Mouse (Mus musculus): ENCODE results near the gene Jarid2.
"Not testable (repeated sequence)": the region's sequence is repeated elsewhere in the genome, so short reads cannot be mapped to it uniquely, and the experiment has no call there.

Gene Jarid2

DNA sequence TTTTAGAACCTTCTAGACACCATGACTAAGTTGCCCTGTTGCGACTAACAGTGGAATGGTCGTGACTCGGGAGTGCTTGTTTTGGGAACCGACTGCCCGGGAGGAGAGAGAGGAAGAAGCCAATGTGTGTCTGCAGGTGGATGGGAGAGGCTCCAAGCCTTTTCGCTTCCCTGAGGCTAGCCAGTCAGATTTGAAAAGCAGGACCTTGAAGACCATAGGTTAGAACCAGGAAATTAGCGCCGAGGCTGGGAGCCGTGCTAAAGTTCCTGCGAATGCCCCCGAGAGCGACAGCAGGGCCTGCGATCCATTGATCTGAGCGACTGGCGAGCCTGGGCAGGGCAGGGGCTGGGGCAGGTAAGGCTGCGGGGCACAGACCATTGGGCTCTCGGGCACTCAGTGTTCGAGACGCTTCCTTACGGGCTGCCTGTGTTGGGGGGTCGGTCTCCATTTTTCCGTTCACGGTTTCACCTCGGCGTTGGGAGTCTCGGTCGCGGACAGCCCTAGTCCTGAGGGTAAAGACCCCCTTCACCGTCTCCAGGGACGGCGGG lies at the start of gene Jarid2:
Gene Jarid2, plus strand, starts transcription at position 51 of the 548 bp plus-strand sequence.
- DNase-seq (ENCODE audit: low spot score), result peak; percentile 71

DNA sequence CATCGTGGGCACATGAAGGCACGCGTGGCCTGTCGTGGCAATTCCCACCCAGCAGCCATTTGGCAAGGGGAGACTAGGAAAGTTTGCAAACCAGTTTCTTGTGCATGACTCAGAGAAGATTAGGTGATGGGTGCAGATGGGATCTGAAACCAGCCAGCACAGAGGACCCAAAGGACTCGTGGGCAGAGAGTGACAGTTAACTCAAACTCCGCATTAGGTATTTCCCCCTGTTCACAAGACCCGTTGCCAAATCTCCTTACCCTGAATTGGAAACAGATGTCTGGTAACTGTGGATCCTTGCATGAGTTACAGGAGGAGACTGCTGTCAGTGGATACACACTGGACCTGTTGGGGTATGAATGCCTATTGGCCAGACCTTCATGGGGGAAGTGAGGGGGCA lies 48.2 kb upstream of the Jarid2 start:
- DNase-seq (ENCODE audit: low spot score), result no peak

DNA sequence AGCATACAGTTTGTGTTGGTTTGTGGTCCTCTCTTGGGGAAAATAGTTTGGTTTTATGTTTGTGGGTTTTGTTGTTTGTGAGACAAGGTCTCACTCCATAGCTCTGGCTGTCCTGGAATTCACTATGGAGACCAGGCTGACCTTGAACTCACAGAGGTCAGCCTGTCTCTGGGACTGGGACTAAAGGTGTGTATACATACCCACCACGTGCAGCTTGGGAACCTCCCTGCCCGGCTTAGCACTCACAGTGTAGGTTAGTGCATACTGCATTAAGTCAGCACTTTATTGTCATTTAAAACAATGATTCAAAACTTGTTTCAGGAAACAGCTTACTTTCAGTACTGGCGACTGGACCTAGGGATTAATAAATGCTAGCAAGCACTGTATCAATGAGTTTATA lies 41.1 kb upstream of the Jarid2 start:
- DNase-seq (ENCODE audit: low spot score), result no peak

DNA sequence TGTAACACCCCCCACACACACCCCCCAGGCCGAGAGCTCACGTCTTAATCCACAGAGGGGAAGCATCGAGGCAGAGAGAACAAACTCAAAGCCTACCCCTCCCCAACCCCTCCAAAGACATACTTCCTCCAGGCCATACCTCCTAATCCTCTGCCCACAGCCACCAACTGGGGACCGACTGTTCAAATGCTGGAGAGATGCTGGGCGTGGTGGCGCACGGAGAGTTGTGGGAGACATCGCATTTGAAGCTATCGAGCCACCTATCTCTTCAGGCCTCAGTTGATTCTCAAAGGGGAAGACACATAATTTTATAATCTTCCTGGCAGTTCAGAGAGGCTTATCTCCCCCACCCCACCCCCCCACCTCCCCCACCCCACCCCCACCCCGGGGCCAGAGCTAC lies 31.6 kb upstream of the Jarid2 start:
- DNase-seq (ENCODE audit: low spot score), result no peak

DNA sequence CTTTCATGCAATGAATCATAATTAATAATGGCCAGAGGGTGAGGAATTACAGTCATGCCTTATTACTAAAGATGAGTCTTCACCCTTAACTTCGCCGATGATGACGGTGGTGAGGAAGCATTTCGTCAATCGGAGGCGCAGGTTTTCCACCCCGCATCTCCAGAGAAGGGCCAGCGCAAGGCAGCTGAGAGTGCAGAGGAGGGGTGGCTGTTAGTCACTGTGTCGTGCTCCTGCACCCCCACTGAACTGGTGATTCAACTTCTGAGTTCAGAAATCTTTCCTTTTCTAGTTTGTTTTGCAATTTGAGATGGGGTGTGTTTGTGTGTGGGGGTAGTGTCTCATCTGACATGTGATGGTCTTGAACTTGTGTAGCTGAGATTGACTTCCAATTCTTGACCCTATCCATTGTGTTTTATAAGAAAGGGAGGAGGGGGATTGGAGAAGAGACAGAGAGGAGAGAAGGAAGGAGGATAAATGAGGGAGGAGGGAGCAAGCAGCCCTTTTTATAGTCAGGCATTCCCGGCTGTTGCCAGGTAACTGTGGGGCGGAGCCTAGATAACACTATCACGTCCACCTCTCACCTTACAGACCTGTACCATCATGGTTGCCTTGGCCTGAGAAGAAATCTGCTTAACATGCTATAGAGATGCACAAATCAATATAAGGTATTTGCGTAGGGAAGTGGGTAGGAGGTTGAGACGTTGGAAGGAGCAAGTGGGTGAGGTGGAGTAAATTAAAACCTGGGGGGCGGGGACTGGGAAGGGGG lies 25.1 kb upstream of the Jarid2 start:
- DNase-seq (ENCODE audit: low spot score), result no peak

DNA sequence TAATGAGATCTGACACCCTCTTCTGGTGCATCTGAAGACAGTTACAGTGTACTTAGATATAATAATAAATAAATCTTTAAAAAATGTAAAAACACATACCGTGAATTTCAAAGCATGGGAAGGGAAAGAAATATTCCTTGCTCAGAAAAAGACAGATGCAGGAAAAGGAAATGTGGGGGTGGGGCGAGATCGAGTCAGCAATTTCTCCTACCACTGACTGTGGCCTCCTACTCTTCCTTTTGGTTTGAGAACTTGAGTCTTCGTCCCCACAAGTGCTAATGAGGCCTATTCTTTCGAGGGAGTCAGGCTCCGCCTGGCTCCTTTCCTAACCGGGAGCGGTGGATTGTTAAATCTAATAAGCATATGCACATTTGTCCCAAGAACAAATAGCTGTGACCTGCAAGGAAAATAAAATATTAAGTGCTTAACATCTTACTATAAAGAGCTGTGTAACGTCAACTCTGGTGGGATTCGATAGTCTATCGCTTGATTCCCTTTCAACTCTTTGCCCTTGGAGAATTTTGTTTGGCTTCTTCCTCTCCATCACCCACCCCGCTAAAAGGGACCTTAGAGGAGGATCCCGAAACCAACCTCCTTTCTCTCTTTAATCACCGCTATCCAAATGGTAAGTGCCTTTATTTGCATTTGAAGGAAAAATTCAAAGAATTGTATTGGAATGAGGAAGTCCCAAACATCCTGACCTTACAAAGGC lies 24.1 kb upstream of the Jarid2 start:
- DNase-seq (ENCODE audit: low spot score), result no peak

DNA sequence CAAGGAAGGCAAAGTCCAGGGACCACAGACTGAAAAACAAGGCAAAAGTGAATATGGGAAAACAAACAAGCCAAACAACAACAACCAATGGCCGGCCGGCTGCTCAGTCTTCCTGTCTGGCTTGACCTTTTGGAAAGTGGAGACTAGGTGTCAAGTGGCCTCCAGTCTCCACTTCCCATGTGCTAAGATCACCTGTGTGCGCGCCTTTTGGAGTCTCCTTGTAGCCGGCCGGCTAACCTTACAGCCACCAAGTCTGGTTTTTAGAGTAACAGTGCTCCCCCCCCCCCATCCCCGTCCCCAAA lies 23.6 kb upstream of the Jarid2 start:
- no peak for DNase-seq (ENCODE audit: low spot score)

DNA sequence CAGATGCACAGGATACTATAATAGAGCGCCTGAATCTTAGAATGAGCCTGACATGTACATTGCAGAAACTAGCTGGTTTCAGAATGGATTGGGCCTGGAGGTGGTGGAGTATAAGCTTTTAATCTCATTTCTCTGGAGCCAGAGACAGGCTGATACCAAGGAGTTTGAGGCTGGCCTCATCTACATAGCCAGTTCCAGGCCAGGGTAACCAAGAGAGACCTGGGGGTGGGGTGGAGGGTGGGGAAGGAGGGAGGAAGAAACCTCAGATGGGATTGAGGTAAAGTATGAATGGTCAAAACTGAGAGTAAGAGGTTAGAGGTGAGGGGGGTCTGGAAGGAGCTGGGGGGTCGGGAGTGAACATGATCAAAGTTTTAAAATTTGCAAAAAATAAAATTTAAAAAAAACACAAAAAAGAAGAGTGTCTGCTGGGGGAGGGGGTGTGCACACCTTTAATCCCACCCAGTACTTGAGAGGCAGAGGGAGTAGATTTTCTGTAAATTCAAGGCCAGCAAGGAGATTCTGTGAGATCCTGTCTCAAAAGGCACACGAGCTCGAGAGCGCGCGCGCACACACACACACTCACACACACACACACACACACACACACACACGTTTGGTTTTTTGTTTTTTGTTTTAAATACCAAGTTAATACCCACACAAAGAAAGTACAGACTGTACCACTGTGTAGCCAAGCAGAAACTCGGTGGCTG lies 22.9 kb upstream of the Jarid2 start:
- DNase-seq (ENCODE audit: low spot score), result no peak

DNA sequence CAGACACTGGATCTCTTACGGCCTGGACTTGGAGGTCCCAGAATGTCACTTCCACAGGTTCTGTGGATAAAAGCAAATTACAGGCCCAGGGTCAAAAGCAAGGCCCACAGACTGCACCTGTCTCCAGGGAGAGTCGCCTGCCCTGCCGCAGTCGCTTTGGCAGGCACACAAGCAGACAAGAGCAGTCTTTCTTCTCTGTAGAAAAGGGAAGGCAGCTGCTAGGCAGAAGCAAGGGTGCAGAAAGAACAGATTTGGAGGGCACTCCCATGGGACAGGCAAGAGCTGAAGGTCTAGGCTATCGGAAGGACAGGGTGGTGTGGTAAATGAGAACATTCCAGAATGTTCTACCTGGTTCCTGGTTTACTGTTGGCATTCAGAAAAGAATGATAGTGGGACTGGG lies 22.1 kb upstream of the Jarid2 start:
- no peak for DNase-seq (ENCODE audit: low spot score)

DNA sequence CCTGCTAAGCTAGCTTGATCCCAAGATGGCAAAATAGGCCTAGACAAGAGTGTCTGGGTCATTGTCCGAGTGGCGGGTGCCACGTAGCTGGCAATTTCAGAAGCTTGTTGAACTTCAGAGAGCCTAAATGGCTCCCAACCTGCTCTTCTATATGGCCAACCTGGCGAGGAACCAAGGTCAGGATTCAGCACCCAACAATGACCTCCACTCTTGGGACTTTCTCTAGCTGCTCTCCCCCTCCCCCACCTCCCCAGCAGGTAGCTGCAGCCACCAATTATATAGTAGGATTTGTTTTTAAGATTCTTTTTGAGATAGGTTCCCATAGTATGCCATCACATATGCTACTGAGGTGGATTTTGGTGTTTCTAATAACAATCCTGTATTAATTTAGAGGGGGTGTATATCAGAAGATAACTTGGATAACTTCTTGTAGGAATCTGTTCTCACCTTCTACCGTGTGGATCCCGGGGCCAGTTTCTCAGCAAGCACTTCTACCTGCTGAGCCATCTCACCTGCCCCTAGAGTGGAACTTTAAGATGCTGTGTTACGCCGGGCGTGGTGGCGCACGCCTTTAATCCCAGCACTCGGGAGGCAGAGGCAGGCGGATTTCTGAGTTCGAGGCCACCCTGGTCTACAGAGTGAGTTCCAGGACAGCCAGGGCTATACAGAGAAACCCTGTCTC lies 20.8 kb upstream of the Jarid2 start:
- no peak for DNase-seq (ENCODE audit: low spot score)

DNA sequence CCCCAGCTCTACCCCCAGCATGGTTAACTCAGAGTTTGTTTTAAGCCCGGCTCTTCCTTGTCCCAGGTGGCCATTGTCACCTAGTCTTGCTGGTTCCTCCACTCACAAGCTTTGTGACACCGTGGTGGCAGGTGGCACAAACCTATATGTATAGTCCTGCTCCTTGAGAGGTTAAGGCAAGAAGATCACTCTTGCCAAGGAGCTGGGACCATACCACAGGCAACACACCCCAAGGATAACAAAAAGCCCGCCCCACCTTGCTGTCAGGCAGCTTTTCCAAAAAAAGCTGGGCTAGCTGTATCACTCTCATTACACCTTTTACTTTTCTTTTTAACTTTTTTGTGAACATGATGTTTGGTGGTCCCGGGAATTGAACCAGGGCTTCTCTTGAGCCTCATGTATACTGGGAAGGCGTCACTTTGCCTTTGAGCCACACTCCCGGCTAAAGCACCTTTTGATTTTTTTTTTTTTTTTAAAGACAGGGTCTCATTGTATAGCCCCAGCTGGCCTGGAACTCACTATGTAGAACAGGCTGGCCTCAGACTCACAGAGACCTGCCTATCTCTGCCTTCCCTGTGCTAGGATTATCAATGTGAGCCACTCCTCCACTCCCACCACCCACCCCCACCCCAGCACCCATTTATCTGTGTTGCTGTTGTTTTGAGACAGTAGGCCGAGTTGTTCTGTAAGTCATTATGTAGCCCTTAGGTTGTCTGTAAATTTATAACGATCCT lies 19.4 kb upstream of the Jarid2 start:
- no peak for DNase-seq (ENCODE audit: low spot score)

DNA sequence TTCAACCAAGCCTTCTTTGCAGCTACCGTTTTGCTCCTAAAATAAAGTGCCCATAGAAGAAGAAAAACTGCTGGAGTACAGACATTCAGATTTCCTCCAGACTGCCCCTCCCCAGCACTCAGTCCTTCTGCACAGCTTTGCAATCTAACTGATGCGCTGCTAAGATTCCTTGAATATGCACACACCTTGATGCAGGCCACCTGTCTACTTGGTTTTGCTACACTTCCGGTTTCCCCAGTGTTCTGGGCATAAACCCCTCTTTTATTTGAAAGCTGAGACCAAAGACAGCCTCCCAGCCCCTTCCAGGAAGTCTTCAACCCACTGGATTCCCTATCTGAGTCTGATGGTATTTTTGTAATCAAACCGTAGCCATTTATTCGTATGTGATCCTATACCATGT lies 18.2 kb upstream of the Jarid2 start:
- no peak for DNase-seq (ENCODE audit: low spot score)

DNA sequence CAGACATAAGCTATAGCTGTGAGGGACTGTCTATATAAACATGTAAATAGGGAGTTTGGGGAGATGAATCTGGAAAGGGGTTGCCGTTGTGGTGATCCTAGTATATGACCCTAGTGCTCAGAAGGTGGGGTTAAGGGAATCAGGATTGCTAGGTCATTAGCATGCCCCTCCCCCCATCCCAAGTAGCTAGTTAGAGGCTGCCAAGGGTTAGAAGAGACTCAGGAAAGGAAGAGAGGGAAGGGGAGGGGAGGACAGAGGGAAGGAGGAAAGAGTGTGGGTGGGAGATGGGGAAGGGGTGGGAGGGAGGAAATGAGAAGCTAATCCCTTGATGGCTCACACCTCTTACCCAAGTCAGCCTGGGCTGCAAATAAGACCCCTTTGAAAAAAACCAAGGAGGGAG lies 17.4 kb upstream of the Jarid2 start:
- no peak for DNase-seq (ENCODE audit: low spot score)

DNA sequence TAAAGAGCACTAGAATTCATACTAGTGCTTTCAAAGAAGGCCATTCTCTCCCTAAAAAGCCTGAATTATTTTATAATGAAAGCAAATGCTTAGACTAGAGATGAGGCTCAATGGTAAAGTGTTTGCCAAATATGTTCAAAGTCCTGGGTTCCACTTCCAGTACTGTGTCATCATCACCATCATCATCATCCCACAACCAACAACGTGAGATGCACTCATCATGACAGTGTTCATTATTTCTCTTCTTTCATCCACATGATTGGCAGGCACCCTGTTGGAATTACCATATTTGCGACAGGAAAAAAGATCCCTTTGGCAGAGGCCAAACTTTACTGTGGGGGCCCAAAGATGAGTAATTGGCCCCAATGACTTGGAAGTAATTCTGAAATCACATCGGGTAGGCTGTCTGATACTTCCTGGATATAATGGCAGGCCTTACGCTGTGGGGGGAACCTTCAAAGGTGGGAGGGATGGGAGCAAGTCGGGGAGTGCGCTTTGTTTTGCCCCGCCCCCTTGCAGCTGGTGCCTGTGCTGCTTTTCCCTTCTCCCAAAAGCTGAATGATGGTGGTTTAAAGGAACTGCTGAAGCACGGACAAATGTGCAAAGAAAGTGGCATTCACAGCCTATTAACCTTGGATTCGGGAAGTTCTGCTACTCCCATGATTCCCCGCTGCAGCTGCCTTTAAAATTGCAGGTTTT lies 13.9 kb upstream of the Jarid2 start:
- peak; percentile 52 for DNase-seq (ENCODE audit: low spot score)

DNA sequence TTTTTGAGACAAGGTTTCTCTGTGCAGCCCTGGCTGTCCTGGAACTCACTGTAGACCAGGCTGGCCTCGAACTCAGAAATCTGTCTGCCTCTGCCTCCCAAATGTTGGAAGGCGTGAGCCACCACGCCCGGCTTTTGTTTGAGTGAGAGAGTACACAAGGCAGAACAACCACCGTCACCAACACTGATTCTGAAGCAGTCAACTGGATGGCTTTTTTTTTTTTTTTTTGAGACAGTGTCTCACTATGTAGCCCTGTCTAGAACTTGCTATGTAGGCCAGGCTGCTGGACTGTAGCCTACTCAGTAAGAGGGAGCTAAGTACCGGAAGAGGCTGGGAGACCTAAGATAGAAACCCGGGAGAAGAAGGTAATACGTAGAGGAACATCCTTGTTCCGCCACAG lies 11.4 kb upstream of the Jarid2 start:
- DNase-seq (ENCODE audit: low spot score), result no peak

DNA sequence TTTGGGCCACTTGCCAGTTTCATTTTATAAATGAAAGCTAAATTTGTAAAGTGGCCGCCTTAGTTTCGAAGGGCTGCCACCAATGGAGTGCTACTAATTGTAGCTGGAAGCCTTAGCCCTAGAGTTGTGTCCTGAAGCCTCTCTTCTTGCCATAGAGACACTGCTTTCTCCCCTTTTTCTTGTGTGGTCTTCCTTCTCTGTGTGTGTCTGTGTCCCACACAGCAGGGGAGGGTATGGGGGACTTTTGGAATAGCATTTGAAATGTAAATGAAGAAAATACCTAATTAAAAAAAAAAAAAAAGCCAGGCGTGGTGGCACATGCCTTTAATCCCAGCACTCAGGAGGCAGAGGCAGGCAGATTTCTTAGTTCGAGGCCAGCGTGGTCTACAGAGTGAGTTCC lies 10.8 kb upstream of the Jarid2 start:
- not testable (repeated sequence) for DNase-seq (ENCODE audit: low spot score)

DNA sequence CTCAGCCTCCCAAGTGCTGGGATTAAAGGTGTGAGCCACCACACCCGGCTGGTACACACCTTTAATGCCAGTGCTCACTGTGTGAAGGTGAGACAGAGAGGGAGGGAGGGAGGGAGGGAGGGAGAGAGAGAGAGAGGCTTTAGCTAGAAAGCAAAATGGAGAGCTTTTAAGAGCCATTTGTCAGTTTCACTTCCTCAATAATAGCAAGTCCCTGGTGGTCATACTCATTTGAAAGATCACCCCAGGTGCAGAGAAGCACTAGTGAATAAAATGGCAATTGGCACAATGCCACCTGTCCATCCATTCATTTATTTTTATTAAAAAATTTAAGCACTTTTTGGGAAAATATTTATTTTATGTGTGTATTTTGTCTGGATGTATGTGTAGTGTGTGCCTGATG lies 9.2 kb upstream of the Jarid2 start:
- no peak for DNase-seq (ENCODE audit: low spot score)

DNA sequence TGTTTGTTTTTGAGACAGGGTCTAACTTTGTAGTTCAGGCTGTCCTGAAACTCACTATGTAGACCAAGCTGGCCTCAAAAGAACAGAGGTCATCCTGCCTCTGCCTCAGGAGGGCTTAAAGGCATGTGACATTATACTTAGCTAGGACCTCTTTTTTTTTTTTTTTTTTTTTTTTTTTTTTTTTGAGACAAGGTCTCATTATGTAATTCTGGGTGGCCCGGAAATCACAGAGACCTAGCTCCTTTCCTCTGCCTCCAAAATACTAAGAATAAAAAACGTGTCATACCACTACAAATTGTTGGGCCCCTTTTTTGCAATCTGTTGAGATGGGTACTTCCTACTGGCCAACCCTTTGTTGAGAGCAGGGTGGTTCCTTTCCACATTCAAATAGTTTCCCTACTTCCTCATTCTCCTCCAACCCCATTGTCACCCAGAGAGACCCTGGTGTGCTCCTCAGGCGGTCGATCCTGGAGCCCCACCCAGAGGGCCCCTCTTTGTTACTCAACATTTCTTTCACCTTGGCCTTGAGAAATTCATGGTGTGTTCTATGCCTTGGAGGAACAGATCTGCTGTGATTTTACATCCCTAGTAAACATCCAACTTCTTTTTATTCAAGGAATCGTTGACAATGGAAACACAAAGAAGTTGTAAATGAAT lies 7.3 kb upstream of the Jarid2 start:
- DNase-seq (ENCODE audit: low spot score), result no peak

DNA sequence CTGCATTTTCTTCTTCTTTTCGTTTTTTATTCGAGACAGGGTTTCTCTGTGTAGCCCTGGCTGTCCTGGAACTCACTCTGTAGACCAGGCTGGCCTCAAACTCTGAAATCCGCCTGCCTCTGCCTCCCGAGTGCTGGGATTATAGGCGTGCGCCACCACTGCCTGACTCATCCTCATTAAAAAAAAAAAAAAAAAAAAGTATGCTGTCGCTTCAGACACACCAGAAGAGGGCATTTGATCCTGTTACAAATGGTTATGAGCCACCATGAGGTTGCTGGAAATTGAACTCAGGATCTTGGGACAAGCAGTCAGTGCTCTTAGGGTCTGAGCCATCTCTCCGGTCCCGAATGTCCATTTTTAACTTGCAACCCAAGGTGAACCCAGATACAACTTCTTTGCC lies 5.8 kb upstream of the Jarid2 start:
- not testable (repeated sequence) for DNase-seq (ENCODE audit: low spot score)

DNA sequence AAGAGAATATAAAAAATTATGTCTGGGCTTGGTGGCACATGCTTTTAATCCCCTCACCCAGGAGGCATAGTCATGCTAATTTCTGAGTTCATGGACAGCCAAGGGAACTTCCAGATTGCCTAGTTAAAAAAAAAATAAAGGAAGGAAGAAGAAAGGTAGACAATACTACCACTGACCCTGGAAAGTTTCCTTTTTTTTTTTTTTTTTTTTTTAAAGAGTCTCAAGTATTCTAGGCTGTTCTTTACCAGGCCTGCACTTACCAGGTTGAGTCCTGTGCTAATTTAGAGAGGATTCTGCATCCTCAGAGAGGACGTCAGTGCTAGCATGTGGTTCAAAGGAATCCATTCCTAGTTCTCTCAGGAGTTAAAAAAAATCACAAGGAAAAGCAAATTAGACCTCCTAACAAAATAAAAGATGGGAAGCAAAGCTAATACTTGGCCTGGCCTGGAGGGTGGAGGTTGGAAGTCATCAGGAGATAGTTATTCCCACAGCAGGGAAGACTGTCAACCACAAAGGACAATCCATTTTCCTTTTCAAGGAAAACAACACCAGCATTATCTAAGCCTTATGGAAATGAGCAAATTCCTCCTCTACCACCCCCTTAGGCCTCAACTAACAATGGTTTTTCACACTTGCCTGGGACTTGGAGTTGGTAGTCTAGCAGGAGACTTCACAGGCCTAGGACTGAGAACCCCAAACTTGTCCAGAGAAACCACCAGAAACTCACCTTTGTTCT lies 961 bp upstream of the Jarid2 start:
- no peak for DNase-seq (ENCODE audit: low spot score)
